Mouse (Mus musculus): ENCODE measurements around the gene Gm20481.
"Not testable (repeated sequence)": the region's sequence is repeated elsewhere in the genome, so short reads cannot be mapped to it uniquely, and the experiment has no call there.

The Gm20481 gene

GRCm38 (mm10) chr17:34969822-34970221 is at the start of gene Gm20481:
Gene Gm20481, plus strand, starts transcription at chr17:34969912.
- DNase-seq, result not testable (repeated sequence)

DNA sequence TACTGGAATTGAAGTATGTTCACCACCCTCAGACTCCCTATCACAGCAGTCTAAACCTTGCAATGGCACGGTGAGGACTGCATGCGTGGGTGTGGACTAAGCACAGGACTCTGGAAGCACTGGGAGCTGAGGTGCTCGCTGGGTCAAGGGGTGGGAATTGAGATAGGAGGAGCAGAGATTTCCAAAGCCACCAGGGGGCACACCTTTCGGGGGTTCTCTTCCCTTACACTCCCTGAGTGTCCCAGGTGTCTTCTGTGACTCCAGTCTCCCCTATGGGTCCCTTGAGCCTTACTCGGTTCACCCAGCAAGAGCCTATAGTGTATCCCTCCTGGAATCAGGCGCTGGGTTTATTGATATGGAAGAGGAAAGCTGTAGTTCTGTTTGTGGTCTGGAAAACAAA is 46.8 kb upstream of the Gm20481 start:
- no peak for DNase-seq

- no peak for DNase-seq
Observed at GRCm38 (mm10) chr17:34924258-34924657, 45.5 kb upstream of the Gm20481 start.

DNA sequence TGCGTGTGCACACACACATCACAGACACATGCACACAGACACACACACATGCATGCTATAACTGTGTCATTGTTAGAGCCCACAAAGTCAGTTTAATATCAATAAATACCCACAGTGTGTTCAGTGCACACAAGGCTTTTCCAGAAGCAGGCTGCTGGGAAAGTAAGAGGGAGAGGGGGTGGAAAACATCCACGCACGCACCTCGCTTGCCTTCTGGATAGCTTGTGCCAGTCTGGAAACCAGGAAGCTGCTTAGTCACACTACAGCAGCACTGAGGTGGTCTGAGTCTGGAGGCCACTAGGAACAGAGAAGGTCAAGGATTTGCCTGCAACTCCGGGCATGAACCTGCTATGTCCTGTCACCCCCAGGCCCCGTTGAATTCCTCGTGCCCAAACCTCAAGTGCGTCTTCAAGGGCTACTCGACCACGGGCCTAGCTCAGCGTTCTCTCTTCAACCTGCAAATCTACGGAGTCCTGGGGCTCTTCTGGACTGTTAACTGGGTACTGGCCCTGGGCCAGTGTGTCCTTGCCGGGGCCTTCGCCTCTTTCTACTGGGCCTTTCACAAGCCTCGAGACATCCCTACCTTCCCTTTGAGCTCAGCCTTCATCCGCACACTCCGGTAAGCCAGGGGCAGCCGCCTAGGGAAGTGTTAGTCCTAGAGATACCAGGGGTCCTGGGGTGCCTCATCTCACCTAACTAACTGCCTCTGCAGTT is 42.2 kb upstream of the Gm20481 start:
- DNase-seq, result no peak

GRCm38 (mm10) chr17:34928841-34929240 is 40.9 kb upstream of the Gm20481 start:
- no peak for DNase-seq

DNA sequence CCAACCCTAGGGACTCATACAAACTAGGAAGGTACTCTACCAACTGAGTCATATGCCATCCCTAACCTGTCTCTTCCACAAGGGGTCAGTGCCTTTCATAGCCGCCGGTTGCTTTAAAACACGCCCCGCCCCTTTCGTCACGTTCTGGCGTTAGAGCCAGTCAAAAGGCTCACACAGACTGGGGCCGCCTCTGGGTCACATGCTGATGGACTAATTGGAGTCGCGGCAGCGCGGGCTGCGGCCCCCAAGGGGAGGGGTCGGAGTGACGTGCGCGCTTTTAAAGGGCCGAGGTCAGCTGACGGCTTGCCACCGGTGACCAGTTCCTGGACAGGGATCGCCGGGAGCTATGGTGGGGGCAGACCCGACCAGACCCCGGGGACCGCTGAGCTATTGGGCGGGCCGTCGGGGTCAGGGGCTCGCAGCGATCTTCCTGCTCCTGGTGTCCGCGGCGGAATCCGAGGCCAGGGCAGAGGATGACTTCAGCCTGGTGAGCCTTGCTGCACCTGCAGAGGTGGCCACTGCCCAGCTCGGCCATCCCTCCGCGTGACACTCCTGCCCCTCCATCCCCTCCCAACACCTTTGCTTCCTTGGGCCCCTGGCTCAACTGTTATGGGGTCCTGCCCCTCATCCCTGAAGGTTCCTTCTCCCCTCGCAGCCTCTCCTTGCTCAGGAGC is 38.5 kb upstream of the Gm20481 start, which contains the start of gene Neu1:
TSS of gene Neu1 (plus strand) at position 193 of the 674 bp plus-strand sequence.
- DNase-seq, result peak; percentile 99

DNA sequence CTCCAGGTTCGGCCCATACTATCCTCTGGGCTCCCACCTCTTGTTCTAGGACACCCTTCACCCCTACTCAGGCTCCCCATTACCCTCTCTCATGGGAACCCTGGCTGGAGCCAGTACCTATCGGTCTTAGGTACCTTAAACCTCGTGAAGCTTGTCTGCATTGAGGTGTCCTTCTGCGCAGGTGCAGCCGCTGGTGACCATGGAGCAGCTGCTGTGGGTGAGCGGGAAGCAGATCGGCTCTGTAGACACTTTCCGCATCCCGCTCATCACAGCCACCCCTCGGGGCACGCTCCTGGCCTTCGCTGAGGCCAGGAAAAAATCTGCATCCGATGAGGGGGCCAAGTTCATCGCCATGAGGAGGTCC is 38.0 kb upstream of the Gm20481 start:
- DNase-seq, result no peak

- no peak for DNase-seq
Observed at GRCm38 (mm10) chr17:34932287-34932686, 37.4 kb upstream of the Gm20481 start.

DNA sequence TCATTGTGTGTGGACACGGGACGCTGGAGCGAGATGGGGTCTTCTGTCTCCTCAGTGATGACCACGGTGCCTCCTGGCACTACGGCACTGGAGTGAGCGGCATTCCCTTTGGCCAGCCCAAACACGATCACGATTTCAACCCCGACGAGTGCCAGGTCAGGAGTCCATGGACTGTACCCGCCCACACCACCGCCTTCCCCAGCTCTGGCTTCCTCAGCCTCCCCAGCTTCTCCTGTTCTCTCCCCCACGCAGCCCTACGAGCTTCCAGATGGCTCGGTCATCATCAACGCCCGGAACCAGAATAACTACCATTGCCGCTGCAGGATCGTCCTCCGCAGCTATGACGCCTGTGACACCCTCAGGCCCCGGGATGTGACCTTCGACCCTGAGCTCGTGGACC is 35.7 kb upstream of the Gm20481 start:
- DNase-seq, result no peak

DNA sequence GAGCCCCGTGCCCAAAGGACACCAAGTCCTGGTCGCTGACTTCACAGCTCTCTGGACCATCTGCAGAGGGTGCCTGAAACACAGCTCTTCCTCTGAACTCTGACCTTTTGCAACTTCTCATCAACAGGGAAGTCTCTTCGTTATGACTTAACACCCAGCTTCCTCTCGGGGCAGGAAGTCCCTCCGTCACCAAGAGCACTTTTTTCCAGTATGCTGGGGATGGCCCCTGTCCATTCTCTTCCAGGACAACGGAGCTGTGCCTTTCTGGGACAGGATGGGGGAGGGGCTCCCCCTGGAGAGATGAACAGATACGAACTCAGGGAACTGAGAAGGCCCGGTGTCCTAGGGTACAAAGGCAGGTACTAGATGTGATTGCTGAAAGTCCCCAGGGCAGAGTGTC is 34.9 kb upstream of the Gm20481 start:
- no peak for DNase-seq

DNA sequence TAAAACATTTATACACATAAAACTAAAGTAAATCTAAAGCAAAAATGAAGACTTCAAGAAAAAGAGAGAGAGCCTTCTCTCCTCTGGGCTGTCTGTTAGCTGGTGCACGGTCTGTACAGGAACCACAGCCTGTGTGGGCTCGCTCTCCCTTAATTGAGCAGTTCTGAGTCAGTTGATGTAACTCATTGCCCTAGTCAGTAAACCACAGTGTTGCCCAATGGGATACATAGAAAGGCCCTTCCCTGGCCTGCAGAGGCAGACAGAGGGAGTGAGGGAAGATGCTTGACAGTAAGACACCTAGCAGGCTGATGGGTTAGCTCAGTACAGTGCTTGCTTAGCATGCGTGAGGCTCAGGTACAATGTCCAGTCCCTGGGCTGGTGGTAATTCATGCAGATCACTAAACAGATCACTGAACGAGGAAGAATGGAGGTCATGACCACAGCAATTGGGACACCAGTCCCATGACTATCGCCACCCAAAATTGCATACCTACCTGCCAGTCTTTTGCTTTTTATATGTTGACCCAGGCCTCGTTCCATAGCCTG is 31.7 kb upstream of the Gm20481 start:
- DNase-seq, result no peak

DNA sequence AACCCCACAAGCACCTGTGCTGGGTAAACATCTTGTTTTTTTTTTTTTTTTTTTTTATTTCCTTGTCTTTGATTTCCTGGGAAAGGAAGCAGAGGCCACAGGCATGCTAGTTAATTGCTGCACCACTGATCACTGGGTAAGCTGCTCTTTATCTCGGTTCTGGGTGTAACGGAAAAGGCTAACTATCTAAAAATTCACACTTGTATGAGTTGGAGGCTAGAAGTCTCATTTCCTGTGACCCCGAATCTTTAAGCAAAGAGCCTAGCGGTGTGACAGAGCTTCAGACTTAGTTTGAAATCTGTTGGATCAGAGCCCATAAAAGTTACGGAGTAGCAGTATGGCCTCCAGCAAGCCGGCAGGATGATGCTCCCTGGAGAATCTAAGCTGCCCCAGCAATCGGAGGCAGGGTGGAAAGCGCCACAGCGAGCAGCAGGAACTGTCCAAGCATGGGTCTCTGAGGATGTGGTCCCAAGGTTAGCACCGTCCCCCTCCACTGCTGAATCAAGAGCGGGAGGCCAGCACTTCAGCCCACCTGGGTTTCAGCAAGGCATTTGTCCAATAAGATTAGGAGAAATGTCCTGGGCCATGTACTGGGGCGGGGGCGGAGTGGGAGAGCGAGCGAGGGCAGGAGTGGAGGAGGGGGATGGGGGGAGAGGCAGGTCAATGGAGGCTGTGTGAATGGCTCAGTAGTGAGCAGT is 28.2 kb upstream of the Gm20481 start:
- no peak for DNase-seq

DNA sequence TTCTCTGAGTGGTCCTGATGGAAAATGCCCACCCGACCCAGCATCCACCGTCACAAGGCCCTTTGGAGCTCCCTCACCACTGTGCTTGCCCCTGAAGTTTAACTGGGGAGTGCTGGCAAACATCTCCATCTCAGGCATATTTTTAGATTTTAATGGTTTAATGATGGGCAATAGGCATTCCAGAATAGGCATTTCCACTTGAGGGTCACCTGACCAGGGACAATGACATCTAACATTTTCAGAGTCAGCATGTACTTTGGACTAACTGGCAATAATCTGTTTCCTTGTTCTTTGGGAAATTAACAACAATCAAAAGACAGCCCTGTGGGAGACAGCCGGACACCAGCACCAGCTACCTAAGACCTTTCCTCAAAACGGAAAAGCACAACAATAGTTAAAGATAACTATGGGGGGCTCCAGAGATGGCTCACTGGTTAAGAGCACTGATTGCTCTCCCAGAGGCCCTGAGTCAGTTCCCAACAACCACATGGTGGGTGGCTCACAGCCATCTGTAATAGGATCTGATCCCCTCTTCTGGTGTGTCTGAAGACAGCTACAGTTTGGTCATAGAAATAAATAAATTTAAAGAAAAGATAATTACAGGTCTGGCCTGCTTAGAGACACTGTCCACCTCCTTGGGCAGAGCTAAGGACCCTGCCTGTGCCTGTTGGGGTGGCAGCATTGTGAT is 26.4 kb upstream of the Gm20481 start:
- no peak for DNase-seq

DNA sequence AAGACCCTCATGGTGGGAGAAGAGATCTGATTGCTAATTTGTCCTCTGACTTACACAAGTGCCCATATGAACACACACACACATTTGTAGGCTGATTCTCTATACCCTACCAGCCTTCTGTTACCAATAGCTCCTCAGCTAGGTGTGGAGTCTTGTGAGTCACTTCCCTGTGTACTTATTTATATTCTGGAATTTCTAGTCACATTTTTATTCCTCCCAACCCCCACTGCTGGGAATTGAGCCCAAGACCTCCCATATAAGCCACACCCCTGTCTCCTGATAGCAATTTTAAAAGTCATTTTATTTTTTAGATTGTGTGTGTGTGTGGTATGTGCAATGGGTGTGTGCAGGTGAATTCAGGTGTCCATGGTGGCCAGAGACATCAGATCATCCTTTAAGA is 25.4 kb upstream of the Gm20481 start:
- DNase-seq, result no peak

DNA sequence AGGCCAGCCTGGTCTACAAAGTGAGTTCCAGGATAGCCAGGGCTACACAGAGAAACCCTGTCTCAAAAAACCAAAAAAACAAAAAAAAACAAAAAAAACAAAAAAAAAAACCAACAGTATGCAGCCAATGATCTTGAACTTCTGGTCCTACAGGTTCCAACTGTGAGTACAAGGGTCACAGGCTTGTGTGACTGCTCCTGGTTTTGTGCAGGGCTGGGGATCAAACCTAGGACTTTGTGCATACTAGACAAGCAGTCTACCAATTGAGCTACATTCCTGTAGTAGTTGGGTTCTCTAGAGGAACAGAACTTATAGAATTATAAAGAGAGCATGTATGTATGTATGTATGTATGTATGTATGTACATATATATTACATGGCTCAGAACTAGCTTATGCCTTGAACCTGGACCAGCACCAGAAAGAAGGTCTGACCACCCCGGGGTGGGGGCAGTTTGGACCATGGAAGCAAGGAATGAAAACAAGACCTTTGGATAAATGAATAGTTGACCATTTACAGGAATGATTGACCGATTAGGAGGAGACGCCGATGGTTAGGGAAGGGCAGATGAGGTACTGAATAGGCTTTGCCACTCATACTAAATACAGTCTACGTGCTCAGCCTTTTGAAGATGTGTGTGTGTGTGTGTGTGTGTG is 23.1 kb upstream of the Gm20481 start:
- no peak for DNase-seq

- peak; percentile 39 for DNase-seq
Observed at GRCm38 (mm10) chr17:34947606-34948005, 22.1 kb upstream of the Gm20481 start.

- DNase-seq, result not testable (repeated sequence)
Observed at GRCm38 (mm10) chr17:34948721-34949552, 20.8 kb upstream of the Gm20481 start.

DNA sequence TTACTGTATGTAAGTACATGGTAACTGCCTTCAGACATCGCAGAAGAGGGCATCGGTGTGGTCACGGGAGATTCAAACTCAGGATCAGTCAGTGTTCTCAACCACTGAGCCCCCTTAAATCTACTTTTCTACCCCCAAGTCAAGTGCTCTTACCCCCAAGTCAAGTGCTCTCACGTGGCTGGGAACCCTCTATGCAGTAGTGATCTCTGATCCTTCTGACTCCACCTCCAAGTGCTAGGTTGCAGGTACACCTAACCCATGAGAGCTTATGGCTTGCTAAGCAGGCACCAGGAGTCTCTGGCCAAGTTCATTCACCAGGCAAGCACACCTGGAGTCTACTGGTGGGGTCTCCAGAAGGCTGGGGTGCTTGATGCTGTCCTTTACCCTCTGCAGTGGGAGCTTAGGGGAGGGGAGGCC is 20.2 kb upstream of the Gm20481 start:
- DNase-seq, result no peak

GRCm38 (mm10) chr17:34950514-34951455 is 18.9 kb upstream of the Gm20481 start:
- DNase-seq, result no peak

DNA sequence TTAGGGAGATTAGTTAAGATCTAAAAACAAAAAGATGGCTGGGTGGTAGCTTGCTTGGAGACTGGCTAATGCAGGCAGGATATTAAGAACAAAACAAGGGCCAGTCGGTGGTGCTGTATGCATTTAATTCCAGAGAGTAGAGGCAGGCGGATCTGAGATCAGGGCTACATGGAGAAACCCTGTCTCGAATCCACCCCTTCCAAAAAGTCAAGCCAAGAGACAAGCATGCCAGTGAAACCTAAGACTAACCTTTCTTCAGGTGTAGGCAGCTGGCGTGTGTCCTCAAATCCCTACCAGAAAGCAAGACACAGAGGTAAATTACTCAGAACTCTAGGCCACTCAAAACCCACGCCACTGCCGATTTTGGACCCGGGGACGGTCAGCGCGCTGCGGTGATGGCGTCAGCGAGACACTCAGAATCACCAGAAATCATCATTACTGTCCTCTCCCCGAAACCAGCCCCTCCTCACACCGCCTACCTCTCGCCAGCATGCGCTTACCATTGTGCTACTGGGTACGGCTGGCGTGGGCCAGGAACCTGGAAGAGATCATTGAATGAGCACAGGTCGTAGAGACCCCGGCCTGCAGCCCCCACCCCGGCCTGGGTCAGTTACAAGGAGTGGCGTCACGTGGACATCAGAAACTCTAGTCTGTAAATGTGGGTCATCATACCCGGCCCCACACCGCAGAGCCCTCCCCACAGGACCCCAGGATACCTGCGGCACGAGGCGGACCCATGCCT is 17.9 kb upstream of the Gm20481 start:
- no peak for DNase-seq

Measured in lung, postnatal 14 days (tissue).